Mouse (Mus musculus) liver, embryonic 16.5 days (tissue): Measurements from ENCODE around the gene Mta3. TPM values are rescaled to one million over a fixed set of nuclear protein-coding genes. Genes with fewer than 3 reads are reported as not detected.

Experiments used
- ATAC-seq: fragments of 200-750 bp; cut with Nextera tagmentation; 2 replicates; pipeline ENCODE4 v1.8.0; 2017; ENCODE audit warnings: low read depth, mild to moderate bottlenecking, moderate number of reproducible peaks, moderate library complexity
- H3K27ac ChIP-seq: fragments of 300-500 bp; sonication (generic); 2 replicates; pipeline ENCODE4 v1.5.1; 2014; ENCODE audit warnings: mild to moderate bottlenecking, low read length
- H3K27me3 ChIP-seq: fragments of 300-500 bp; sonication (generic); 2 replicates; pipeline ENCODE4 v1.6.1; 2014; ENCODE audit warnings: low read depth, low read length, mixed read lengths; ENCODE audit not compliant: control insufficient read depth, insufficient read depth
- H3K36me3 ChIP-seq: fragments of 300-500 bp; sonication (generic); 2 replicates; pipeline ENCODE4 v1.6.1; 2014; ENCODE audit warnings: mild to moderate bottlenecking; ENCODE audit not compliant: control insufficient read depth, insufficient read depth
- H3K4me1 ChIP-seq: fragments of 300-500 bp; sonication (generic); 2 replicates; pipeline ENCODE4 v1.6.1; 2014; ENCODE audit warnings: low read depth, low read length, mixed read lengths; ENCODE audit not compliant: control insufficient read depth
- H3K4me2 ChIP-seq: fragments of 300-500 bp; sonication (generic); 2 replicates; pipeline ENCODE4 v1.6.1; 2014; ENCODE audit warnings: low read depth, low read length, mixed read lengths
- H3K4me3 ChIP-seq: fragments of 300-500 bp; sonication (generic); 2 replicates; pipeline ENCODE4 v1.5.1; 2014; ENCODE audit warnings: low read depth, mild to moderate bottlenecking, low read length
- H3K9ac ChIP-seq: fragments of 300-500 bp; sonication (generic); 2 replicates; pipeline ENCODE4 v1.6.1; 2014; ENCODE audit warnings: low read depth, low read length
- H3K9me3 ChIP-seq: fragments of 300-500 bp; sonication (generic); replicated peaks from 2 replicates; pipeline ENCODE4 v1.6.1; 2016; ENCODE audit warnings: low read length; ENCODE audit not compliant: control insufficient read depth
- WGBS: fragments of 180-500 bp; shearing (Covaris S2); extraction: QIAGEN DNeasy Blood & Tissue Kit; methylation state at CpG from one replicate; pipeline ENCODE4 v1.1.7; 2014; ENCODE audit not compliant: insufficient replicate concordance; 5-methylcytosine and 5-hydroxymethylcytosine counted together
- polyA plus RNA-seq: library from polyadenylated mRNA; unstranded; fragments of >200 nt; fragmentation: Nextera tagmentation; extraction: Ambion mirVana; gene quantifications from 2 replicates; pipeline ENCODE4 v1.2.1, GENCODE M21; 2015

Mta3 gene
- polyA plus RNA-seq, 1 experiment from 2014 or later, result 35.6 TPM

GRCm38 (mm10) chr17:83816996-83817395 lies 111.0 kb downstream of the Mta3 start:
- Histone ChIP-seq H3K27me3 (no peaks in the 10 kb centered on the region), H3K4me3 (no peak overlapping the region), H3K9ac (no peak overlapping the region), H3K27ac (no peak overlapping the region), H3K4me2 (no peak overlapping the region), H3K36me3 (no peaks in the 10 kb centered on the region; the same call in 1 of the 2 replicates), H3K4me1 (peaks cover 2% of the 10 kb centered on the region; the same call in 1 of the 2 replicates), H3K9me3 (no peaks in the 10 kb centered on the region)
- 39% methylated on average over 7 of the region's 7 CpGs for WGBS
- no peak for ATAC-seq

GRCm38 (mm10) chr17:83819503-83819902 lies 113.5 kb downstream of the Mta3 start:
- H3K4me2 ChIP-seq, result no peak overlapping the region
- no peaks in the 10 kb centered on the region for H3K36me3 ChIP-seq
- no peaks in the 10 kb centered on the region for H3K9me3 ChIP-seq
- H3K27ac ChIP-seq, result no peak overlapping the region
- peak; percentile 36; the same call in 1 of the 2 replicates for ATAC-seq
- 50% methylated on average over 8 of the region's 8 CpGs for WGBS
- H3K9ac ChIP-seq, result no peak overlapping the region
- H3K4me3 ChIP-seq, result no peak overlapping the region
- H3K27me3 ChIP-seq, result no peaks in the 10 kb centered on the region
- H3K4me1 ChIP-seq, result no peaks in the 10 kb centered on the region

GRCm38 (mm10) chr17:83820701-83821100 lies 114.7 kb downstream of the Mta3 start:
- no peak overlapping the region for H3K9ac ChIP-seq
- H3K4me3 ChIP-seq, result no peak overlapping the region
- no peak for ATAC-seq
- H3K4me1 ChIP-seq, result no peaks in the 10 kb centered on the region
- H3K27ac ChIP-seq, result no peak overlapping the region
- 76% methylated on average over 5 of the region's 5 CpGs for WGBS
- no peaks in the 10 kb centered on the region for H3K27me3 ChIP-seq
- H3K4me2 ChIP-seq, result no peak overlapping the region
- no peaks in the 10 kb centered on the region for H3K9me3 ChIP-seq
- no peaks in the 10 kb centered on the region for H3K36me3 ChIP-seq

DNA sequence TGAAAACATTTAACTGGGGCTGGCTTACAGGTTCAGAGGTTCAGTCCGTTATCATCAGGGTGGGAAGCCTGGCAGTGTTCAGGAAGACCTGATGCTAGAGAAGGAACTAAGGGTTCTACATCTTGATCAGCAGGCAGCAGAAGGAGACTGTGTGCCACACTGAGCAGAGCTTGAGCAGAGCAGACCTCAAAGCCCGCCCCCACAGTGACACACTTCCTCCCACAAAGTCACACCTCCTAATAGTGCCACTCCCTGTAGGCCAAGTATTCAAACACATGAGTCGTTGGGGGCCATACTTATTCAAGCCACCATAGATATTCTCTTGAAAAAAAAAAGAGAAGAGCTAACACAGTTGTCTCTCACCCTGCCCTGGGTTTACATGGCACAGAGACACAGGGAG lies 115.9 kb downstream of the Mta3 start:
- Histone ChIP-seq H3K4me3 (no peak overlapping the region), H3K4me2 (no peak overlapping the region), H3K36me3 (no peaks in the 10 kb centered on the region), H3K27me3 (no peaks in the 10 kb centered on the region), H3K9me3 (no peaks in the 10 kb centered on the region), H3K27ac (no peak overlapping the region), H3K9ac (no peak overlapping the region), H3K4me1 (no peaks in the 10 kb centered on the region)
- whole genome bisulfite sequencing, result 63% methylated on average over 3 of the region's 3 CpGs
- ATAC-seq, result no peak

GRCm38 (mm10) chr17:83823835-83824234 lies 117.9 kb downstream of the Mta3 start:
- no peaks in the 10 kb centered on the region for H3K4me1 ChIP-seq
- no peak overlapping the region for H3K4me2 ChIP-seq
- 48% methylated on average over 7 of the region's 7 CpGs for WGBS
- H3K36me3 ChIP-seq, result no peaks in the 10 kb centered on the region
- no peak overlapping the region for H3K4me3 ChIP-seq
- no peak for ATAC-seq
- H3K27ac ChIP-seq, result no peak overlapping the region
- H3K9me3 ChIP-seq, result no peaks in the 10 kb centered on the region
- no peaks in the 10 kb centered on the region for H3K27me3 ChIP-seq
- H3K9ac ChIP-seq, result no peak overlapping the region

DNA sequence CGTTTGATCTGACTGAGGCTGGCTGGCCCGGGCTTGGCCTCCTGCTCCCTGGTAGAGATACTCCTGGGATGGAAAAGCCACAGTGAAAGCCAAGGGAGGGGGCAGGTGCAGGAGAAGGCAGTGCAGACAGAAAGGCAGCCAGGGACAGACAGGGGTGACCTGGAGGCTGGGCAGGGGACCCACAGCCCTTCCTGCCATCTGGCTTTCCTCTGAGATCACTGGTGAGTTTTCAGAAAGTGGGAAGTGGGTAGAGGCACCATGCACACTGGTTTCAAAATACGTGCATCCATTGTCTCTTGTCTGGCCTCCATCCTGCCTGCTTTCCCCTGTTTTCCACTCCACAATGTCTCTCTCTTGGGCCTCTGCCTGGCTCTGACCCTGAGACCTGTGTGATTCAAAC lies 123.4 kb downstream of the Mta3 start:
- WGBS, result 41% methylated on average over 3 of the region's 3 CpGs

DNA sequence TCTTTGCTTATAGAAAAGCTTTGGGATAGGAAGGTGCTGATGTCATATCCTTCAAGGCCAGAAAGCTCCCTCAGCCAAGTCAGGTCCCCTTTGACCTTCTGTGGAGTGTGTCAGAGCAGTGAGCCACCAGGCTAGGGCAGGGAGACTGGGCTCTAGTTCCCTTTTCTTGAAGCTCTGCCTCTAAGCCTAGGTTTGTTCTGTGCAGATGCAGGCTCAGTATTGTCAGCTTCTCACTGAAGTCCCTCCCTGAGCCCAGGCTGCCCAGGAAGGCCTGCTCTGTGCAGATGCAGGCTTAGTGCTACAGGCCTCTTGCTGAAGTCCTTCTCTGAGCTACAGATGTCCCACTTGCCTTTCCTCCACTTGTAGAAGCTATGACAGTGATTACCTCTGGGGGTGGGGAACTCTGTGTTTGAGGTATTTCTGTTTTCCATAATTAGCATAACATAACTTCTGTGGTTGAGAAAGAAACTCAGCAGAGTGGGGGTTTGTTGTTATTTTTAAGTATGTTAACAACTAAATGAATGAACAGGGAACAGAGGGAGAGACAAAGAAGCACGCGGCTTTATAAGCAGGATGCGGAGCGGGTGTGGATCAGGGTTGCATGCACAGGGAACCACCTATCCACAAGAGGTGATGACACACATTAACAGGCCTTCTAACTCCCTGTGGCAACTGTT lies 124.8 kb downstream of the Mta3 start:
- no peak overlapping the region for H3K9ac ChIP-seq
- no peaks in the 10 kb centered on the region for H3K27me3 ChIP-seq
- 0 out of 2 replicates have a peak, but pooled peaks have one; percentile 19 for ATAC-seq
- H3K27ac ChIP-seq, result 0 out of 2 replicates have a peak overlapping the region, but pooled peaks have one; percentile 20
- peaks cover 8% of the 10 kb centered on the region for H3K4me1 ChIP-seq
- WGBS, result 76% methylated on average over 4 of the region's 4 CpGs
- H3K9me3 ChIP-seq, result no peaks in the 10 kb centered on the region
- no peak overlapping the region for H3K4me3 ChIP-seq
- no peak overlapping the region for H3K4me2 ChIP-seq
- H3K36me3 ChIP-seq, result no peaks in the 10 kb centered on the region

More for the DNA sequence above, 123.4 kb downstream of the Mta3 start:
- ATAC-seq, result no peak
- Histone ChIP-seq H3K9ac (no peak overlapping the region), H3K4me1 (peaks cover 5% of the 10 kb centered on the region), H3K27ac (no peak overlapping the region), H3K4me2 (no peak overlapping the region), H3K27me3 (no peaks in the 10 kb centered on the region), H3K4me3 (no peak overlapping the region), H3K9me3 (no peaks in the 10 kb centered on the region), H3K36me3 (no peaks in the 10 kb centered on the region)

DNA sequence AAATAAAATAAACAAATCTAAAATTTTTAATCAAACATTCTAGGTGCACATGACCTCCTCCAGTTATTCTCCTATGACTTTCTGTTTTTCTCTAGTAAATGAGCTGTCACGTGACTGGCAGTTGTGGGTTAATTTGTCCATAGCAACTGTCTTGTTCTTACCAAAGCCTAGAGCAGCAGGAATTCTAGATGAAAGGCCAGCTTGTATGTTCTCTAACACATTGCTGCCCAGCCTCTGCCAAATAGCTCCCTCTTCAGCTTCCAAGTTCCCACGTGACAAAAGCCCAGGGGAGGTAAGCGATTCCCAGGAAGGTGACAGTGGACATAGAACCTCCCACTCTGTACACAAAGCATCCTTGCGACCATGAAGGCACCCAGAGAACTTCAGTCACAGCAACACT lies 128.2 kb downstream of the Mta3 start:
- ATAC-seq, result no peak
- no peak overlapping the region for H3K9ac ChIP-seq
- no peaks in the 10 kb centered on the region for H3K9me3 ChIP-seq
- H3K4me2 ChIP-seq, result no peak overlapping the region
- H3K27ac ChIP-seq, result no peak overlapping the region
- WGBS, result 52% methylated on average over 4 of the region's 4 CpGs
- no peaks in the 10 kb centered on the region for H3K36me3 ChIP-seq
- no peak overlapping the region for H3K4me3 ChIP-seq
- H3K4me1 ChIP-seq, result peaks cover 8% of the 10 kb centered on the region
- H3K27me3 ChIP-seq, result no peaks in the 10 kb centered on the region

DNA sequence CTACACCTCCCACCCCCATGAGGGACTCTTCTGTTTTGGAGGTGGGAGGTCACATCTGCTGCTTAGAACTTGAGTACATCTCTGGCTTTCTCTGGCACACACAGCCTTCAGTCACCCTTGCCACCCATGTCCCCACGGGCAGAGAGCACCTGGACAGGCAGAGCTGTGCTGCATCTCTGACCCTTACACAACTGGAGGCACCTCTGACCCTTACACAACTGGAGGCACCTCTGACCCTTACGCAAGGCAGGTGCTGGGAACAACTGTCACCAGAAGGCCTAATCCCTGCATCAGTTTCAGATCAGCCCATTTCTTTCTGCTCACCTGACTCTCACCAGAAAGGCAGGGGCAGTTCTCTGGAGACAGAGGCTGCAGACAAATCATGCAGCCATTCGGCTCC lies 130.1 kb downstream of the Mta3 start:
- Histone ChIP-seq H3K9ac (no peak overlapping the region), H3K27me3 (no peaks in the 10 kb centered on the region), H3K4me1 (peaks cover 8% of the 10 kb centered on the region), H3K4me3 (no peak overlapping the region), H3K36me3 (no peaks in the 10 kb centered on the region), H3K9me3 (no peaks in the 10 kb centered on the region), H3K4me2 (no peak overlapping the region), H3K27ac (peak overlapping the region; percentile 75)
- ATAC-seq, result peak; percentile 92
- 61% methylated on average over 3 of the region's 3 CpGs for WGBS
